Mouse (Mus musculus) forebrain, embryonic 13.5 days (tissue): Measurements from ENCODE around the gene Bmf. TPM values are rescaled to one million over a fixed set of nuclear protein-coding genes. Genes with fewer than 3 reads are reported as not detected.

ENCODE experiments used
- ATAC-seq: fragments of 200-750 bp; cut with Nextera tagmentation; 2 replicates; pipeline ENCODE4 v1.8.0; 2017
- H3K27ac ChIP-seq: fragments of 300-500 bp; sonication (generic); 2 replicates; pipeline ENCODE4 v1.5.1; 2015; ENCODE audit warnings: inconsistent platforms, mild to moderate bottlenecking, moderate library complexity
- H3K27me3 ChIP-seq: fragments of 300-500 bp; sonication (generic); 2 replicates; pipeline ENCODE4 v1.6.1; 2015; ENCODE audit warnings: mild to moderate bottlenecking, inconsistent platforms
- H3K36me3 ChIP-seq: fragments of 300-500 bp; sonication (generic); 2 replicates; pipeline ENCODE4 v1.6.1; 2015; ENCODE audit warnings: mild to moderate bottlenecking, inconsistent platforms; ENCODE audit not compliant: poor library complexity, severe bottlenecking
- H3K4me1 ChIP-seq: fragments of 300-500 bp; sonication (generic); 2 replicates; pipeline ENCODE4 v1.6.1; 2015; ENCODE audit warnings: inconsistent platforms
- H3K4me2 ChIP-seq: fragments of 300-500 bp; sonication (generic); 2 replicates; pipeline ENCODE4 v1.6.1; 2015; ENCODE audit warnings: inconsistent platforms, mild to moderate bottlenecking, moderate library complexity
- H3K4me3 ChIP-seq: fragments of 300-500 bp; sonication (generic); 2 replicates; pipeline ENCODE4 v1.5.1; 2015; ENCODE audit warnings: mild to moderate bottlenecking, inconsistent platforms
- H3K9ac ChIP-seq: fragments of 300-500 bp; sonication (generic); 2 replicates; pipeline ENCODE4 v1.6.1; 2015; ENCODE audit warnings: mild to moderate bottlenecking, inconsistent platforms
- H3K9me3 ChIP-seq: fragments of 300-500 bp; sonication (generic); replicated peaks from 2 replicates; pipeline ENCODE4 v1.6.1; 2016; ENCODE audit warnings: inconsistent platforms
- WGBS: fragments of 180-500 bp; shearing (Covaris S2); methylation state at CpG from one replicate; pipeline ENCODE4 v1.1.7; 2015; 5-methylcytosine and 5-hydroxymethylcytosine counted together
- polyA plus RNA-seq: library from polyadenylated mRNA; unstranded; fragments of >200 nt; fragmentation: Nextera tagmentation; extraction: Ambion mirVana; gene quantifications from 2 replicates; pipeline ENCODE4 v1.2.1, GENCODE M21; 2015

Gene Bmf
- polyA plus RNA-seq, 1 experiment from 2014 or later, result 1.6 TPM

DNA sequence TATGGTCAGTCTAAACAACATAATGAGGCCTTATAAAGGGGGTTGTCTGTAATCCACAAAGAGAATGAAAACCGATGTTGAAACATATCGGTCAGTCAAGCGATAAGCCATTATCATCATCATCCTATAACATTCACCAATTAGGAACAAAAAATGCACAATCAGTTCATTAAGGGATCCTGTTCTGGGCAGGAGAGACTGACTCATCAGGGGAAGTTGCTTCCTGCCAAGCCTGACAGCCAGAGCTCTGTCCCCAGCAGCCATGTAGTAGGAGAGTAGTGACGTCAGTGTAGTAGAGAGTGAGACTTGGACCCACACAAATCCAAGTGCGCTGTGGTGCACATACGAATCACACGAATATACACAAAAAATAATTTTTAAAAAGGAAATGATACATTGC lies 42.4 kb downstream of the Bmf start:
- no peak overlapping the region for H3K27ac ChIP-seq
- H3K4me1 ChIP-seq, result peaks cover 18% of the 10 kb centered on the region
- no peak overlapping the region for H3K9ac ChIP-seq
- H3K9me3 ChIP-seq, result no peaks in the 10 kb centered on the region
- H3K36me3 ChIP-seq, result no peaks in the 10 kb centered on the region
- H3K27me3 ChIP-seq, result peaks cover 7% of the 10 kb centered on the region
- H3K4me3 ChIP-seq, result no peak overlapping the region
- no peak for ATAC-seq
- whole genome bisulfite sequencing, result 85% methylated on average over 7 of the region's 7 CpGs
- H3K4me2 ChIP-seq, result no peak overlapping the region

DNA sequence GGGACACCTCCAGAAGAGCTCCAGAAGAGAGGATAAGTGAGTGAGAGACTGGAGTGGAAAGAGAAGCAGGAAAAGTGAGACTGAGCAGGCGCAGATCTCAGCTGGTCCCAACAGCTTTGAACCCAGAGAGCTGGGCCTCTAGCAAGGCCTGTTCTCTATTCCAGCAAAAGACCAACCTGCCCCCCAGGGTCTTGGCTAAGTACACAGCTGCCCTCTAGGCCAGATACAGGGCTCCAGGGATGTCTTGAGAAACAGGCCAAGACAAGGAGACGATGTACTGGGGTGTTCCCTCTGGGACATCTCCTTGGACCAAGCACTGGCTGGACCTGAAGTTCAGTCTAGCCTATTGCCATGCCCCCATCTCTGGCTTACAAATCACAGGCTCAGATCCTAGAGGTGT lies 49.3 kb downstream of the Bmf start:
- Histone ChIP-seq H3K4me2 (no peak overlapping the region), H3K36me3 (no peaks in the 10 kb centered on the region), H3K9ac (no peak overlapping the region), H3K4me3 (no peak overlapping the region), H3K4me1 (peaks cover 10% of the 10 kb centered on the region; the same call in 1 of the 2 replicates), H3K27ac (no peak overlapping the region), H3K27me3 (no peaks in the 10 kb centered on the region), H3K9me3 (no peaks in the 10 kb centered on the region)
- WGBS, result 86% methylated on average over 2 of the region's 2 CpGs
- ATAC-seq, result no peak

DNA sequence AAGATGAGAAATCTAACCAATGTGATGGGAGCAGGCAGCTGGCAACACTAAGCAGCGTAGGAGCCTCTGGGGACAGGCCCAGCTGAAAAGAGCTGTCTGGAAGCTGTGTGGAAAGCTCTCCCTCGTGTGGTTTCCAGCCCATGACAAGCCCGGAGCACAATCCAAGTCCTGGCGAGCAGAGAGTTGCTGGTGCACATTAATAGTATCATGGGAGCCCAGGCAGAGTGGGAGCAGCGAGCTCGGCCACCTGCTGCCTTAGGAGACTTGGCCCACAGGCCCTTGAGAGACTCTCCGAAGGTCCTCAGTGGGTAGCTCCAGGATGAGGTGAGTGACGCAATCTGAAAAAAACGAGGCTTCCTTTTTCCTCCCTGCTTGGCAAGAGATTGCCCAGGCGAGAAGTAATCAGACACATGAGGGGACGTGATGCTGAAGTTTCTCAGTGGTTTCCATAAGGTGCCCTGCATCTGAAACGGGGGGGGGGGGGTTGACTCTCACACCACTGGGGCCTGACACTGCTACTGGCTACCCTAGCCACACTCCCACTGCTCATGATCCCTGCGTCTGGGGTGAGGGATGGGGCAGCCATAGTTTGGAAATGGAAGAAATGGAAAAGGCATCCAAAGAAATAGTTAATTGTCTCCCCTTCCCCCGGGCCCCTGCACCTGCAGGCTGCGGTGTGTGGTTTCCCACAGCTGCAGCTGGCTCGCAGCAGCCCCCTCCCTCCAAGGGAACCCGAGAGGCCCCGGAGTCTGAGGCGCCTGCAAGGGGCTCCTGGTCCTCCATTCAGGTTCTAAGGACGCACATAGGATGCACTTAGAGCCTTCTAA lies 50.1 kb downstream of the Bmf start:
- no peak for ATAC-seq
- H3K27me3 ChIP-seq, result no peaks in the 10 kb centered on the region

DNA sequence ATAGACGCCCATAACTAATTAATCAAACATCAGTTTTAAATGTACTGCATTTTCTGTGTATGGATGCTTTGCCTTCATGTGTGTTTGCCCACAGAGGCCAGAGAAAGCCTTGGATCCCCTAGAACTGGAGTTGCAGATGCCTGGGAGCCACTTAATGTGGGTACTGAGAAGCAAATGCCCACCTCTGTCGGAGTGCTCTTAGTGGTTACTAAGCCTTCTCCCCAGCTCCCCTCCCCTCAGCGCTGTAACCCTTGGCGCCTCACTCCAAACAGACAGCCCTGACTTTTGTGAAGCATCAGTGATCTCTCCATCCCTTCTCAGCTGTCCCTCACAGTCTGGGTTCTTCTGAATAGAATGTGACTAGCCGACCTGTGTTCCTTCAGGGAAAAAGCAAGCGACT lies 51.0 kb downstream of the Bmf start:
- Histone ChIP-seq H3K27ac (no peak overlapping the region), H3K9ac (no peak overlapping the region), H3K36me3 (no peaks in the 10 kb centered on the region), H3K4me3 (no peak overlapping the region), H3K27me3 (no peaks in the 10 kb centered on the region), H3K9me3 (no peaks in the 10 kb centered on the region), H3K4me2 (no peak overlapping the region), H3K4me1 (peaks cover 10% of the 10 kb centered on the region; the same call in 1 of the 2 replicates)
- 78% methylated on average over 6 of the region's 6 CpGs for WGBS
- ATAC-seq, result no peak

More for the DNA sequence above, 50.1 kb downstream of the Bmf start:
- H3K4me1 ChIP-seq, result peaks cover 10% of the 10 kb centered on the region; the same call in 1 of the 2 replicates
- no peaks in the 10 kb centered on the region for H3K36me3 ChIP-seq
- H3K9ac ChIP-seq, result no peak overlapping the region
- no peak overlapping the region for H3K27ac ChIP-seq
- no peak overlapping the region for H3K4me2 ChIP-seq
- H3K9me3 ChIP-seq, result no peaks in the 10 kb centered on the region
- no peak overlapping the region for H3K4me3 ChIP-seq
- 43% methylated on average over 20 of the region's 20 CpGs for whole genome bisulfite sequencing

DNA sequence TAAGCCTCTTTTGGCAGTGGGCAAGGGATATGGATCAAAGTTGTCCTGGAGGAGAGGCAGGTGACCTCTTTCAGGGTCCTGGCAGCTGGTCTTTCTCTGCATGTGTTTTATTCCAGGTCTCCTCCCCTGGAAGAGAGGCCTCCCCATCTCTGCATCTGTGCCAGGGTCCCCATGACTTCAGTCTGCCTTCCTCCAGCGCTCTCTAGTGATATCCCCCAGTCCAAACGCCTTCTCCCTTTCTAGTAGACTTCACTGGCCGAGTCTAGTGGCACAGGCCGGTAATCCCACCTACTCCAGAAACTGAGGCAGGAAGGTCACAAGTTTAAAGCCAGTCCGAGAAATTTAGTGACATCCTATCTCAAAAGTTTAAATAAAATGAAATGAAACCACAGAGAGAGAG lies 51.6 kb downstream of the Bmf start:
- no peak overlapping the region for H3K9ac ChIP-seq
- 77% methylated on average over 5 of the region's 5 CpGs for WGBS
- no peak overlapping the region for H3K4me3 ChIP-seq
- no peaks in the 10 kb centered on the region for H3K9me3 ChIP-seq
- no peaks in the 10 kb centered on the region for H3K36me3 ChIP-seq
- no peak overlapping the region for H3K4me2 ChIP-seq
- peaks cover 10% of the 10 kb centered on the region; the same call in 1 of the 2 replicates for H3K4me1 ChIP-seq
- no peaks in the 10 kb centered on the region for H3K27me3 ChIP-seq
- no peak for ATAC-seq
- H3K27ac ChIP-seq, result no peak overlapping the region

DNA sequence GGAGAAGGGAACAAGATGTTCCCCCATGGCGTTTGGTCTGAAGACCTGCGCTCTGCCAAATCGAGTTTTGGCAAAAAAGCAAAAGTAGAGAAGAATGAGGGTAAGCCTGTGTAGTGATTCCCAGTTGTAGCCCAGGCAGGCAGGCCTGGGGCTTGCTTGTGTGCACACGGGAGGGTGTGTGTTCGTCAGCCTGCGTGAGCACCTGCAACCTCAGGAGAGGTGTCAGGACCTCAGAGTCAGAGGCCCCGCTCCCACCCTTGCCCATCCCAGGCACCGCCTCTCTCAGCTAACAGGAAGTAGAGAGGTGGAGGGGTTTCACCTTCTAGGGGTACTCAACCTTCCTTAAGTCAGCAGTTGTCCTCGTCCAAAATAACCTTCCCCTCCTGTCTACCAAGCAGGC lies 54.5 kb downstream of the Bmf start:
- peaks cover 15% of the 10 kb centered on the region; the same call in 1 of the 2 replicates for H3K4me1 ChIP-seq
- H3K9me3 ChIP-seq, result no peaks in the 10 kb centered on the region
- H3K9ac ChIP-seq, result no peak overlapping the region
- no peak overlapping the region for H3K4me2 ChIP-seq
- no peaks in the 10 kb centered on the region for H3K27me3 ChIP-seq
- H3K4me3 ChIP-seq, result no peak overlapping the region
- 79% methylated on average over 9 of the region's 9 CpGs for WGBS
- no peak for ATAC-seq
- H3K36me3 ChIP-seq, result no peaks in the 10 kb centered on the region
- no peak overlapping the region for H3K27ac ChIP-seq

DNA sequence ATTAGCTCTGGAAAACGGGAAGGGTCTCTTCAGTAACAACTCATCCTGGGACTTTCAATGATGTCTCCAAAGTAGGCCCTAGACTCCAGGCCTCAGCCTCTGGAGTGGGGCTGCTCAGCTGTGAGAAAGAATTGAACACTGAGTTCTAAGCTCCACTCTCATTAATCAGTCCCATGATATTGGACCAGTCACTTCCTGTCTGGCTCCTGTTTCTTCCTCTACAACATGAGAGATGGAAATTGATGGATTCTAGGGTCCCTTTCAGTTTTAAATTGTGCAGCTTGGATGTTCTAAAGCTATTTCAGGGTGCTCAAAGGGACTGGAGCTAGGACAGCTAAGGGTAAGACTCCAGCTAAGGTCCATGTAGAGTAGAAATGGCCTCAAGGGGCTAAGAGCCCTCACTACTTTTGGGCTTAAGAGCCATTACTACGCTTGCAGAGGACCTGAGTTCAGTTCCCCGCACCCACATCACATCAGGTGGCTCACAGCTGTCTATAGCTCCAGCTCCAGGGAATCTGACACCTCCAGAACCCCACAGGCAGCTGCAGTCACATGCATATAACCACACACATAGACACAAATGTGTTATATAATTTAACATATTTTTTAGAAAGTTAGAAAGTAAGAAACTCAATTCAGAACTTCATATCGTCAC lies 57.6 kb downstream of the Bmf start:
- no peak overlapping the region for H3K4me3 ChIP-seq
- H3K36me3 ChIP-seq, result no peaks in the 10 kb centered on the region
- ATAC-seq, result no peak
- H3K9me3 ChIP-seq, result no peaks in the 10 kb centered on the region
- 0 out of 2 replicates have a peak, but pooled peaks cover 7% of the 10 kb centered on the region for H3K4me1 ChIP-seq
- no peak overlapping the region for H3K4me2 ChIP-seq
- no peak overlapping the region for H3K27ac ChIP-seq
- no peak overlapping the region for H3K9ac ChIP-seq
- 89% methylated on average over 4 of the region's 4 CpGs for WGBS
- H3K27me3 ChIP-seq, result no peaks in the 10 kb centered on the region

DNA sequence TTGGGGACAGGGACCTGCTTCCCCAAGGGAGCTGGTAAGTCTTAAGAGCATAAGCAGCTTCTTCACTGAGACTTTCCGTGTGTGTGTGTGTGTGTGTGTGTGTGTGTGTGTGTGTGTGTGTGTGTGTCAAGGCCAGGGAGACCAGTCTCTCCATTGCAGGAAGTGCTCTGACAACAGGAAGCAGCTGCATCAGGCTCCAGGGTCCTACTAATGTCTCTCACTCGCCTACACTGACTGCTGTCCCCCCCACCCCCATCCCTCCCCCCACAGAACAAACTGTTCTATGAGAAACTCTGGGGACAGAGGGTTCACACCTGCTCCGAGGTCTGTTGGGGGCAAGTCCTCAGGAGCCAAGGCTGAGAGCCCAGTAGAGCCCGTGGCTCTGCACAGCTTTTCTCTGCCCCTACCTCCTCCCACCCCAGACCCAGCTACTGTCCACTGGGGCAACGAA lies 58.2 kb downstream of the Bmf start:
- Histone ChIP-seq H3K4me2 (no peak overlapping the region), H3K9me3 (no peaks in the 10 kb centered on the region), H3K27me3 (no peaks in the 10 kb centered on the region), H3K27ac (no peak overlapping the region), H3K4me1 (0 out of 2 replicates have a peak, but pooled peaks cover 7% of the 10 kb centered on the region), H3K36me3 (no peaks in the 10 kb centered on the region), H3K4me3 (no peak overlapping the region), H3K9ac (no peak overlapping the region)
- WGBS, result 68% methylated on average over 5 of the region's 5 CpGs
- ATAC-seq, result no peak

DNA sequence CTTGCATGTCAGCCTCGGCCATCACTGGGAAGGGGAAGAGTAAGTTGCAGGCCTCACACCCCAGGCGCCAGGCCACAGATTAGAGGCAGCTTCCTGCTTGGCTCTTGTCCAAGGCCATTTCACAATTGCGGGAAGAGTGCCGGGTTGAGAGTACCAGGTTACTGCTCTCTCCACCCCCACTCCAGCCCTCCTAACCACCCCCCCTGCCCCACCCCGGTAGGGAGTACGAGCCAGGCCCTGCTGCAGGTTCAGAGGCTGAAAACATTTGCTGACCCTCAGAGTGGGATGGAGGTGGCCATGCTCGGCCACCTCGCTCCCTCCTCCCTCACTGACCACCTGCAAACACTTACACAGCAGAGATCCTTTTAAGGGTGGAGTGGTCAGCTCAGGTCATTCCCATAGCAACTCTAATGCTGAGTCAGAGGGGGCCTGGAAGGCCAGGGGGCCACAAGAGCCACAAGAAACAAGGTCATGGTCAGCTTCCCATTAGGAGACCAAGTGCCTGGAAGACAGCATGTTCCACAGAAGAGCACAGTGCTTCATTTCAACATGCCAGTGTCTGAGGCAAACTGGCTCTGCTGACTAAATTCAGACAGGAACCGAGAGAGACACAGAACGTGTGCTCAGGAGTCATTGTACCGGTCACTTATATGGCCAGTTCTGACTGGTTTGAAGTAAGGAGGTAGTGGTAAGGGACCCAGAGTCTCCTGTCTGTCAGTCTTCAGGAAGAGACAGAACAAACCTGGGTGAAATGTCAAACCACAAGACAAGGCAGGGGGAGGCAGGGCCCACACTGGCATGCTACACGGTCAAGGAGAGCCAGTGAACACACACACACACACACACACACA lies 59.0 kb downstream of the Bmf start:
- Histone ChIP-seq H3K9ac (no peak overlapping the region), H3K27me3 (no peaks in the 10 kb centered on the region), H3K27ac (no peak overlapping the region), H3K9me3 (no peaks in the 10 kb centered on the region), H3K36me3 (no peaks in the 10 kb centered on the region), H3K4me1 (0 out of 2 replicates have a peak, but pooled peaks cover 7% of the 10 kb centered on the region), H3K4me3 (no peak overlapping the region), H3K4me2 (no peak overlapping the region)
- WGBS, result 49% methylated on average over 12 of the region's 12 CpGs
- ATAC-seq, result no peak

DNA sequence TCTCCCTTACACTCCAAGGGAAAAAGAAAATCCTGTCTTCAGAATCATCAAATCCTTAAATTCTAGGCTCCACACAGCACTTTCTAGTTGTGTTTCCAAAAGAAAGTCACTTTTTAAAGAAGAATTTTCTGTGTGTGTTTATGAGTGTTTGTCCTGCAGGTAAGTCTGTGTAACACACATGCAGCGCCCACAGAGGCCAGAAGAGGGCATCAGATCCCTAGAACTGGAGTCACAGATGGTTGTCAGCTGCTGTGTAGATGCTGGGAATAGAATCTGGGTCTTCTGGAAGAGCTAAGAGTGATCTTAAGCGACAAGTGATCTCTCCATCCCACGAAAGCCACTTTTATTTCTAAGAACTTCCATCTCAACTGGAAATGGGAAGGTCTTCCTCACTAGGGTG lies 61.7 kb downstream of the Bmf start:
- no peaks in the 10 kb centered on the region for H3K27me3 ChIP-seq
- H3K9ac ChIP-seq, result no peak overlapping the region
- ATAC-seq, result no peak
- H3K4me1 ChIP-seq, result 0 out of 2 replicates have a peak, but pooled peaks cover 7% of the 10 kb centered on the region
- H3K9me3 ChIP-seq, result no peaks in the 10 kb centered on the region
- 67% methylated on average over 3 of the region's 3 CpGs for WGBS
- H3K4me2 ChIP-seq, result no peak overlapping the region
- no peaks in the 10 kb centered on the region for H3K36me3 ChIP-seq
- H3K4me3 ChIP-seq, result no peak overlapping the region
- H3K27ac ChIP-seq, result no peak overlapping the region

DNA sequence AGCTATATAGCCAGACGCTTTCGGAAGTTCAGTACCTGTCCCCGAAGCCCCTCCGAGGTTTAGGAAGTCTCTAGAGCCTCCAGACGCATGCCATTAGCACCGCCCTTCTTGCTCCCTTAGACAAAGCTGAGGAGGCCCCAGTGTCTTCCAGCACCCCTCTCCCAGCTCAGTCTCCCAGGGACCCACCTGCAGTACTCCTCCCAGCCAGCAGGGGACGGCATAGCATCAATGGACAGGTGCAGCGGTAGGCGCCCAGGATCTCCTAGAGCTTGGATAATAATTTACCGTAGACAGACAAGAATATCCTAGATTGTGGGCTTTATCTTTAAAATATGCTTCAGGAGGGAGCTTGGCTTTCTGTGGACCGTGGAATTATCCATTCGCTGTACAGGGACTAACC lies 62.6 kb downstream of the Bmf start:
- Histone ChIP-seq H3K9me3 (no peaks in the 10 kb centered on the region), H3K9ac (no peak overlapping the region), H3K4me3 (no peak overlapping the region), H3K27ac (no peak overlapping the region), H3K36me3 (no peaks in the 10 kb centered on the region), H3K4me2 (no peak overlapping the region), H3K4me1 (0 out of 2 replicates have a peak, but pooled peaks cover 7% of the 10 kb centered on the region), H3K27me3 (no peaks in the 10 kb centered on the region)
- 15% methylated on average over 12 of the region's 12 CpGs for WGBS
- ATAC-seq, result peak; percentile 48; the same call in 1 of the 2 replicates

DNA sequence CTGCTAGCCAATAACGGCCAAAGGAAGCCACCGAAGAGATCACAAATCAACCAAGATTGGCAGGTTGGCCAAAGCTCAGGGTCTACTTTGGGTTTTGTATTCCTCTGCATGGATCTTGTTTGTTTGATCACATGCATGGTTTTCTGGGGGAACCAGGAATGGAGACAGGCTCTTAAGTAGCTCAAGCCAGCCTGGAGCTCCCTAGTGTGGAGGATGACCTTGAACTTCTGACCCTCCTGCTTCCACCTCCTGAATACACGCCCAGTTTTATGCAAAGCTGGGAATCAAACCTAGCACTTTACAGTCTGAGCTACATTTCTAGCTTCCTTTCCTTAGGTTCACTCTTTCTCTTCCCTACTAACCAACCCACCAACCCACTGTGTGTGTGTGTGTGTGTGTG lies 64.1 kb downstream of the Bmf start:
- Histone ChIP-seq H3K9ac (no peak overlapping the region), H3K4me2 (no peak overlapping the region), H3K36me3 (no peaks in the 10 kb centered on the region), H3K4me3 (no peak overlapping the region), H3K4me1 (0 out of 2 replicates have a peak, but pooled peaks cover 5% of the 10 kb centered on the region), H3K27me3 (no peaks in the 10 kb centered on the region), H3K9me3 (no peaks in the 10 kb centered on the region), H3K27ac (no peak overlapping the region)
- no peak for ATAC-seq
- 78% methylated on average over 3 of the region's 3 CpGs for WGBS
